Mouse (Mus musculus) megakaryocyte, embryonic 14.5 days (primary cell): ENCODE measurements at regions not wholly inside any gene's neighbourhood (a gene's known extent, or its start where the extent isn't known, plus 50 kb on each side); places are given as distances from the start of the nearest gene placed in this dataset.

Source experiments
- H3K27me3 ChIP-seq: replicated peaks from 2 replicates; pipeline ENCODE3; 2012; ENCODE audit warnings: inconsistent platforms
- H3K36me3 ChIP-seq: replicated peaks from 2 replicates; pipeline ENCODE3; 2012; ENCODE audit warnings: low read length, inconsistent platforms, mixed read lengths
- H3K4me1 ChIP-seq: 2 replicates; pipeline ENCODE4 v1.6.1; 2012; ENCODE audit warnings: inconsistent platforms
- H3K4me3 ChIP-seq: replicated peaks from 2 replicates; pipeline ENCODE3; 2012; ENCODE audit warnings: moderate library complexity, mild to moderate bottlenecking, inconsistent platforms
- H3K9me3 ChIP-seq: 2 replicates; pipeline ENCODE4 v1.6.1; 2012; ENCODE audit warnings: inconsistent platforms
- FLI1 ChIP-seq: IDR thresholded peaks from 2 replicates; pipeline ENCODE4 v1.6.1; 2012; ENCODE audit warnings: low read length, inconsistent platforms, mixed read lengths
- GATA1 ChIP-seq: IDR thresholded peaks from 3 replicates; pipeline ENCODE4 v1.6.1; 2012; ENCODE audit warnings: mixed read lengths, low read length, inconsistent platforms, borderline replicate concordance

DNA sequence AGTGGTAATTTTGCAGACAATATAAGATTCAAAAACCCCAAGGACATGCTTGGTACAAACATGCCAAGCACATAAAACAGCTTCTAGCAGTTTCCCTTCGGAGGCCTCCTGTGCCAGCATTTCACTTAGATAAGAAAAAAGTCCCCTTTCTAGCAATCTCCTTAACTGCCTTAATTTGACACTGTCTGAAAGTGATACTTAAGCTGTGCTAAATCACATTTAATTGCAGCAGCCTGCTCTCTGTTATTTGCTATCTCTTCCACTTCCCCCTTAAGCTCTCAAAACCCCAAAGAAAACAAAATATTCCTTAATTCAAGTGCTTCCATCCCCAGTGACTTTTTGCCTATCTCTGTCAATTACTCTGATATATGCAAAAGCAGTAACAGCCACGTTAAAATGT lies 86.9 kb upstream of the Prokr2 start:
- Histone ChIP-seq H3K4me3 (no peak overlapping the region), H3K36me3 (no peaks in the 10 kb centered on the region), H3K4me1 (no peaks in the 10 kb centered on the region), H3K9me3 (peaks cover 10% of the 10 kb centered on the region), H3K27me3 (peaks cover 44% of the 10 kb centered on the region)
- TF ChIP-seq GATA1 (no peak), FLI1 (no peak)

DNA sequence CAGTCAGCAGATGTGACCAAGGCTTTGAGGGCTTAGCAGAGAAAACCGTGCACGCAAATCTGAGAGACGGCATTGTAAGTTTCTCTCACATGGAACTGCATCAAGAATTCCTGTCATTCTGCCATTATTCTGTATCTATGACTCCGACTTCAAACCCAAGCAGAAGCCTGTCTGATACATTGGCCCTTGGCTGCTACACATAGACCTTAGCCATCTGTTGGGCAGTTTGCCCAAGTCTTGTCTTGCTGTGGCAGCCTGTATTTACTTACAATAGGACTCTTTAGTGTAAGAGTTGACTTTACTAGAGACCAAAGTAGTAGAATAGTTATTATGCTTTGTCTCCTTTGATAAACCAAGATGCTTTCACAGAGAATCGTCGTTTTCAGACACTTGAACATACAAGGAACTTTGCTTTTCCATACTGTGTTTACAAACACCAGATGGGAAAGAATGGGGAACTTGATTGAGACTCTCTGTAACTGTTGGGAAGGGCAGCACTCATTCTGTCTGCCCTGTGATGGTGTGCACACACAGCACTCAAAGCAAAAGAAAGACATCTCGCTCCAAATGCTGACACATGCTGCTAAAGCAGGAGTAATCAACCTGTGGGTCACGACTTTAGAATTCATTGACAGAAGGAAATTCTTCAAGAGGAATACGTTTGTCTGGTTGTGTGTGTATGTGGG lies 83.9 kb upstream of the Prokr2 start:
- Histone ChIP-seq H3K9me3 (peaks cover 9% of the 10 kb centered on the region; the same call in 1 of the 2 replicates), H3K4me1 (no peaks in the 10 kb centered on the region), H3K36me3 (no peaks in the 10 kb centered on the region), H3K4me3 (no peak overlapping the region), H3K27me3 (peaks cover 31% of the 10 kb centered on the region)
- TF ChIP-seq FLI1 (no peak), GATA1 (no peak)

- H3K4me3 ChIP-seq, result no peak overlapping the region
- H3K4me1 ChIP-seq, result no peaks in the 10 kb centered on the region
- no peak for TF ChIP-seq GATA1
- no peak for TF ChIP-seq FLI1
- H3K9me3 ChIP-seq, result no peaks in the 10 kb centered on the region
- no peaks in the 10 kb centered on the region for H3K36me3 ChIP-seq
- peaks cover 38% of the 10 kb centered on the region for H3K27me3 ChIP-seq
These were observed 69.8 kb upstream of the Prokr2 start for GRCm38 (mm10) chr2:132455029-132455428.

- H3K9me3 ChIP-seq, result no peaks in the 10 kb centered on the region
- H3K27me3 ChIP-seq, result peaks cover 68% of the 10 kb centered on the region
- H3K36me3 ChIP-seq, result no peaks in the 10 kb centered on the region
- no peak overlapping the region for H3K4me3 ChIP-seq
- no peak for TF ChIP-seq GATA1
- TF ChIP-seq FLI1, result no peak
- no peaks in the 10 kb centered on the region for H3K4me1 ChIP-seq
These were observed 64.1 kb upstream of the Prokr2 start for GRCm38 (mm10) chr2:132449347-132449746.

DNA sequence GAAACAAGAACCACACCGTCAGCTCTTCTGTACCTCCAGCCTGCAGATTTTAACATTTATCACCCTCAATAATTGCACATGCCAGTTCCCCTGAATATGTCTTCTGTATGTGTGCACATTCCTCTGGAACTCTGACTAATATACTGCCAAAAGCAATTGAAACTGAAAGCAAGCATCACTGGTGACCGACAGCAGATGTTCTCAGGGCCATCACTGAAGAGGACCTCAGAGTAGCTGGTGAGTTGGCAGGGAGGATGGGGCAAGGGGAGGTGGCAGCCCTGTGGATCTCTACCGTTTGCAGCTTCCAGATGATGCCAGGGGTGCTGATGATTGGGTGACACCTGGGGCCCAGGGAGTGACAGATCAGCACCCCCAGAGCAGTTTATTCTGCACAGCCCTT lies 62.6 kb upstream of the Prokr2 start:
- H3K27me3 ChIP-seq, result peaks cover 69% of the 10 kb centered on the region
- no peak overlapping the region for H3K4me3 ChIP-seq
- H3K4me1 ChIP-seq, result no peaks in the 10 kb centered on the region
- TF ChIP-seq FLI1 (no peak), GATA1 (no peak)
- H3K36me3 ChIP-seq, result no peaks in the 10 kb centered on the region
- no peaks in the 10 kb centered on the region for H3K9me3 ChIP-seq

- Histone ChIP-seq H3K9me3 (no peaks in the 10 kb centered on the region), H3K36me3 (no peaks in the 10 kb centered on the region), H3K4me1 (no peaks in the 10 kb centered on the region), H3K27me3 (peaks cover 68% of the 10 kb centered on the region), H3K4me3 (no peak overlapping the region)
- no peak for TF ChIP-seq FLI1
These were observed 60.8 kb upstream of the Prokr2 start for GRCm38 (mm10) chr2:132446019-132446418.

- Histone ChIP-seq H3K9me3 (no peaks in the 10 kb centered on the region), H3K4me1 (no peaks in the 10 kb centered on the region), H3K27me3 (peaks cover 61% of the 10 kb centered on the region), H3K4me3 (no peak overlapping the region), H3K36me3 (no peaks in the 10 kb centered on the region)
- TF ChIP-seq FLI1, result no peak
- TF ChIP-seq GATA1, result no peak
These were observed 59.4 kb upstream of the Prokr2 start for GRCm38 (mm10) chr2:132444442-132445161.
